Mouse (Mus musculus) ES-Bruce4 (cell line): ENCODE results near the gene Bdkrb1. TPM values are rescaled to one million over a fixed set of nuclear protein-coding genes. Genes with fewer than 3 reads are reported as not detected.
A peak's percentile ranks its signal among the peaks of the same experiment; 100 is the strongest.

ENCODE experiments used
- H3K27ac ChIP-seq: 2 replicates; pipeline ENCODE4 v1.5.1; 2012; ENCODE audit warnings: low read length, inconsistent platforms; ENCODE audit not compliant: insufficient read depth
- H3K27me3 ChIP-seq: 2 replicates; pipeline ENCODE4 v1.6.1; 2012; ENCODE audit warnings: mild to moderate bottlenecking, low read length, inconsistent platforms; ENCODE audit not compliant: control insufficient read depth, poor library complexity, insufficient read depth, severe bottlenecking
- H3K36me3 ChIP-seq: 2 replicates; pipeline ENCODE4 v1.6.1; 2012; ENCODE audit warnings: inconsistent platforms, mild to moderate bottlenecking, low read length, moderate library complexity; ENCODE audit not compliant: control insufficient read depth, poor library complexity, insufficient read depth, severe bottlenecking
- H3K4me1 ChIP-seq: one replicate; pipeline ENCODE4 v1.8.1; 2011; ENCODE audit warnings: low read length; ENCODE audit not compliant: control insufficient read depth, insufficient read depth
- H3K4me3 ChIP-seq: 2 replicates; pipeline ENCODE4 v1.5.1; 2011; ENCODE audit warnings: low read depth, mild to moderate bottlenecking, low read length
- H3K9ac ChIP-seq: 2 replicates; pipeline ENCODE4 v1.6.1; 2012; ENCODE audit warnings: low read depth, mild to moderate bottlenecking, inconsistent platforms; ENCODE audit not compliant: poor library complexity, severe bottlenecking
- H3K9me3 ChIP-seq: replicated peaks from 2 replicates; pipeline ENCODE4 v1.6.1; 2012; ENCODE audit warnings: mild to moderate bottlenecking, low read length, inconsistent platforms; ENCODE audit not compliant: control insufficient read depth, poor library complexity, insufficient read depth, severe bottlenecking
- CTCF ChIP-seq: IDR thresholded peaks from one replicate; pipeline ENCODE4 v1.8.1; 2011; ENCODE audit warnings: low read depth, low read length
- EP300 ChIP-seq: IDR thresholded peaks from 2 replicates; pipeline ENCODE4 v1.6.1; 2011; ENCODE audit warnings: low read depth, low read length; ENCODE audit not compliant: insufficient read depth
- POLR2A ChIP-seq: IDR thresholded peaks from one replicate; pipeline ENCODE4 v1.8.1; 2011; ENCODE audit warnings: low read length; ENCODE audit not compliant: insufficient read depth
- polyA plus RNA-seq: library from polyadenylated mRNA; stranded (reverse); fragments of >200 nt; gene quantifications from 2 replicates; pipeline ENCODE4 v1.2.4, GENCODE M21; 2011; ENCODE audit warnings: low read depth; ENCODE audit not compliant: missing spikeins, insufficient read depth, insufficient read length

The Bdkrb1 gene
- not detected in 2 replicates for polyA plus RNA-seq

DNA sequence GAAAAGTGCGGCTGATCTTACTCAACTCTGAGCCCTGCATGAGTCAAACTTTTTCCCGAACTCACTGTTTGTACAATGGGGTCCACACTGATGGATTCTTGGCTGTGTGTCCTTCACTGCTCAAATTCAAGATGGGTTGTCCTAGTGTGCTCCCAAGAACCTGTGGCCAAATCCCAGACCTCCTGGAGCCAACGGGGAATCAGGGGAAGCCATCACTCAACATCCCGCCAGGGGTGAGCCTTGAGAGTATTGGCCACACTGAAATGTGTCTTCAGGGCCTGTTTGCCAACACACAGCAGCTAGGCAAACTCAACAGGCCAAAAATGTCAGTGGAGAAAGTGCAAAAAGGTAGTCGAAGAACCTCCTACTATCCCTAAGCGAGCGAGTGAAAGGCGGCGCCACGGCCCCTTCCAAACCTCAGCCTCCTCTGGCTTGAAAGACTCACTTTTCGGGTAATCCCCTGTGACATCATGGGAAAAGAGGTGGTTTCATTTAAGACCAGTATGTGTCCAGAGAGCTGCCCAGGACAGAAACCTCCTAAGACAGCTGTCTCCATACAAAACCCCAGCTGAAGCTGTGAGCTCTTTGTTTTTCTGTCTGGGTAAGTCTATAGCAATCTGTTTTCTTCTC, at the start of gene Bdkrb1:
TSS of gene Bdkrb1 (plus strand) at position 505 of the 630 bp plus-strand sequence.
- Histone ChIP-seq H3K9ac (no peak within 1 kb of the TSS), H3K36me3 (no peaks in the 10 kb centered on the region), H3K9me3 (no peaks in the 10 kb centered on the region), H3K27ac (no peak within 1 kb of the TSS), H3K4me3 (no peak within 1 kb of the TSS), H3K4me1 (peaks cover 3% of the 10 kb centered on the region), H3K27me3 (no peaks in the 10 kb centered on the region)
- TF ChIP-seq CTCF (no peak), POLR2A (no peak), EP300 (no peak)

GRCm38 (mm10) chr12:105554151-105554772, 48.6 kb upstream of the Bdkrb1 start:
- H3K36me3 ChIP-seq: no peaks in the 10 kb centered on the region
- no peak overlapping the region for H3K4me3 ChIP-seq
- peaks cover 3% of the 10 kb centered on the region for H3K4me1 ChIP-seq
- no peak overlapping the region for H3K27ac ChIP-seq
- H3K9ac ChIP-seq: no peak overlapping the region
- no peak for TF ChIP-seq CTCF
- no peak for TF ChIP-seq POLR2A
- no peak for TF ChIP-seq EP300
- no peaks in the 10 kb centered on the region for H3K27me3 ChIP-seq
- H3K9me3 ChIP-seq: no peaks in the 10 kb centered on the region

GRCm38 (mm10) chr12:105555172-105555571, 47.7 kb upstream of the Bdkrb1 start:
- TF ChIP-seq POLR2A (no peak), EP300 (no peak), CTCF (no peak)
- H3K9ac ChIP-seq: no peak overlapping the region
- no peaks in the 10 kb centered on the region for H3K36me3 ChIP-seq
- no peak overlapping the region for H3K27ac ChIP-seq
- no peak overlapping the region for H3K4me3 ChIP-seq
- H3K9me3 ChIP-seq: no peaks in the 10 kb centered on the region
- no peaks in the 10 kb centered on the region for H3K27me3 ChIP-seq
- peaks cover 3% of the 10 kb centered on the region for H3K4me1 ChIP-seq

- H3K9ac ChIP-seq: no peak overlapping the region
- no peak overlapping the region for H3K27ac ChIP-seq
- H3K9me3 ChIP-seq: no peaks in the 10 kb centered on the region
- no peaks in the 10 kb centered on the region for H3K36me3 ChIP-seq
- H3K4me3 ChIP-seq: no peak overlapping the region
- H3K27me3 ChIP-seq: no peaks in the 10 kb centered on the region
- peaks cover 5% of the 10 kb centered on the region for H3K4me1 ChIP-seq
- TF ChIP-seq POLR2A (no peak), CTCF (no peak), EP300 (no peak)
Measured at GRCm38 (mm10) chr12:105557250-105557925, 45.5 kb upstream of the Bdkrb1 start.

DNA sequence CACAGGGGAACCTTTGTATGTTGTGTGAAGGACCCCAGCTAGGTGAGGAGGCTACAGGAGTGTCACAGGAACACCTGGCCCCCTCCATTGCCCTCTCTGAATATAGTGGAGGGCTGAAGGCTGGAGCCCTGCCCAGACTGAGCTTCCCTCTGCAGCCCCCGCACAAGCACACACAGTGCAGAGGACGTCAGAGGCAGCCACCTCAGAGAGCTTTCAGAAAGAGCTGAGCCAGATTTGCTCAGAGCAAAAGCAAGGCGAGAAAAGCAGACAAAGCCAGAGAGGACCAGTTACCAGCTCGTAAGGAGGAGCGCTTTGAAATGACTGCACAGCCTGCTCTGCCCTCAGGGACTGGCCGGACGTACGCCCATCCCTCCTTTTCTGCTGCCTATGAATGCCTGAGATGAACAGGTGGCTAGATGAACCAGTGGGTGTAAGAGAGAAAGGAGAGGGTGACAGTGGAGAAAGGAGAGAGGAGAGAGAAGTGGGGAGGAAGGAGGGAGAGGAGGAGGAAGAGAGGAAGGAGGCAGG, 41.8 kb upstream of the Bdkrb1 start:
- TF ChIP-seq POLR2A (no peak), EP300 (peak; percentile 67; the same call in 1 of the 2 replicates)
- Histone ChIP-seq H3K9ac (no peak overlapping the region), H3K27me3 (no peaks in the 10 kb centered on the region), H3K4me3 (no peak overlapping the region), H3K9me3 (no peaks in the 10 kb centered on the region), H3K4me1 (peaks cover 5% of the 10 kb centered on the region), H3K27ac (no peak overlapping the region), H3K36me3 (no peaks in the 10 kb centered on the region)
